Mouse (Mus musculus) retina, postnatal 1 day (tissue): Measurements from ENCODE around the gene Adarb2.
A peak's percentile ranks its signal among the peaks of the same experiment; 100 is the strongest.

Source experiments
- DNase-seq: peaks from one replicate; pipeline ENCODE4 v3.0.0-alpha.2; 2012

Gene Adarb2

DNA sequence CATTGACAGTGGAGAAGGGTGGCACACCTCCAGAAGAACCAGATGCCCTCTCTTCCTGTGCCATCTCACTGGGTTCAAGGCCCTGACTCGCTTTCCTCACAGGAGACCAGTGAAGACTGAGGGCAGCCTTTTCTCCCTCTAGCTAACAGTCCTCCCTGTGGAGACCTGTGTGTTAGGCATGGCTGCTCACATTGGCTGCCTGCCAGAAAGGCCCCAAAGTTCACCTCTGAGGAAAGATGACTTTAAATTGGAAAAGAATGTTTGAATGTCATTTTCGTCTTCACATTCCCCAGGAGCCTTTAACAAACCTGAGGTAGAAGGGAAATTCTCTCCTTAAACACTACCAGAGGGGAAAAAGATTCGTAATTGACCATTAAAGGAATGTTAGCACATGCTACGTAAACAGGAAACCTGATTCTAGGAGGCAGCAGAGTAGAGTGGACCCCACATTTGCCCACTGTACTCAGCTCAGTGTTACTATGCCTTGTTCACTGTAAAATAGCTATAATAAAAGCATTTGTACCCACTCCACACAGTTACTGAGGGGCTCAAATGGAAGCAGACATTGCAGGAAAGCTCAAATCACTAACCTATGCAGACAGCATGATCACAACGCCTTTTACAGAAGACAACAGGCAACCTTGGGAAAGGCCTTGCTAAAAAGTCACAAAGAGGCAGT, 285.2 kb downstream of the Adarb2 start:
- no peak for DNase-seq

DNA sequence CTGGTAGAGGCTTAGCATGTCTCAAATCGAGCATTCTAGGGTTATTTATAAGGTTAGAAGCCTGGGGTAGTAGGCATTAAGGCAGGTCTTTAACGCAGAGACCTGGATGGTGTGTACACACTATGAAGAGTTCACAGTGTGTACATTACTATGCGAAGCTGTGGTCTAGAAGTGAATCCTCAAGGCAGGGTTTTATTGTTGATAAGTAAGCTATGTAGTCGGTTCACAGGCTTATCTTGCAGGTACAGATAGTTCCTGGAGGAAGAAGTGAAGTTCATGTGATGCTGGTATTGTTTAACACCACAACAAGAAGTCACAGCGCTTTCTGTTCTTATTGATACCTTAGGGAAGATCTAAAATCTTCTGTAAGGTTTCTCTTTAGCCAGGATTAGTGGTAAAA, 290.7 kb downstream of the Adarb2 start:
- DNase-seq, result no peak

DNA sequence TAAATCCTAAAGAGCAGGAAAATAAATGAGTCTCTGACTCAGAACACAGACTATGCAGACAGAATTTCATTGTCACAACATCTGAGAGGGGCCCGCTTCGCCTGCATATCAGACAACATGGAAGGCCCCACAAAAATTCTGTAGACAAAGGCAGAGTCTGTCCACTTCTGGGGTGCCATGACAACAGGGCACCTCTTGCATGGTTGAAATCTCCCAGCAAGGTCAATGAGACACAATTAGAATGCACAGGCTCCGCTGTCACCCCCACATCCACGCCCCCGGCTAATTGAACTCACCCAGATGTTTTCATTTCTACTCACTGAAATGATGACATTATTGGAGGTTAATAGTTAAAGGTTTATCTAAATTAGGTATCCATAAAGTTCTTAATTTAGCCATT, 296.9 kb downstream of the Adarb2 start:
- peak; percentile 82 for DNase-seq

DNA sequence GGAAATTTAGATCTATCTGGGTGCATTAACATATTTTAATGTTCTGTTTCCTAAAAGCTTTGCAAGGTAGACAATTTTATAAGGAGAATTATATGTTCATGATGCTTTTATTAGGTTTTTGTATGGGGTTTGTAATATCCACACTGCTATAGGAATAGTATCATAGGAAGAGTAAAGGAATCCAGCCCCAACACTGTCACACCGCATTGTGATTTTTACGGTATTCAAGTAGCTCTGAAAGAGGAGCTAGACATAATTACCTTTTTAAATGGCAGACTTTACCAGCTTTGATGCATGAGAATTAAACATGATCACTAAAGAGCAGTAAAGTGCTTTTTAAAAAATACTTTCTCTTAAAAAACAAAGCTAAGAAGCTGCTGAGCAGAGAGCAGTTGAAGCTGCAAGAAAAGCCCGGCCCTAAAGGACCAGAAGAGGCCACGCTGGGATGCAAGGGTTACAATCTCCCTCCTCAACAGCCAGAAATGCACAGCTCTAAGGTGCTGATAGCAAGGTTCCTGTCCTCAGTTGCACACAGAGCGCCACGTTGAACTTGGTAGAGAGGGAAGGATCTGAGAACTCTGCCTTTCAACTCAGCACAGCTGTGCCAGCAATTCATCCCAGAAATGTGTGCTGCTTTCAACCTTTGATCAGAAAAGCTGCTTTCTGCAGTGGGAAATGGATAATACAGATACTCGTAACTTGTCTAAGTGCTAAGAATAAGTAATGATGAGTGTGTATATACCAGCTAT, 308.6 kb downstream of the Adarb2 start:
- DNase-seq, result no peak

DNA sequence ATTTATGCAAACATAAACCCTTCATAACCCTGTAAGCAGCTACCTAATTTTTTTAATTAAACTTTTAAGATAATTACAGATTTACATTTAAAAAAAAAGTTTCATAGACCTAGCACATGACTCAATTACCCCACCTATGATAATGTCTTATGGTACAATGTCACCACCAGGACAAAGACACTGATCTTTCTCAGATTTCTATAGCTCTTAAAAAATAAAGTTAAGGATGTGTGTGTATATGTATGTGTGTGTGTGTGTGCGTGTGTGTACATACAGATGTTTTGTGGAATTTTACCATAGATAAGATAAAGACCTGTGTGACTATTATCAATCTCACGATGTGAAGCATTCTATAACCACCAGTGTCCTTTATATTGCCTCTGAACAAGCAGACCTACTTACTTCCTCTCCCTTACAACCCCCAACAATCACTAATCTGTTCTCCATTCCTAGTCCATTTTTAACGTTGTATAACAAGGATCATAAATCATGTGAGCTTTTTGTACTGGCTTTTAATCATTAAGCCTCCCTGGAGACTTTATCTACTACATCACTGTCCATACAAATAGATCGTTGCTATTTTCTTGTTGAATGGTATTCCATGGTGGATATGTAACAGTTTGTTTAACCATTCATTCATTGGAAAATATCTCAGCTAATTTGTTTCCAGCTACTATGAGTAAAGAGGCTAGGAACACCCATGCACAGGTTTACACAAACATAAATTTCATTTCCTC, 313.5 kb downstream of the Adarb2 start:
- no peak for DNase-seq

DNA sequence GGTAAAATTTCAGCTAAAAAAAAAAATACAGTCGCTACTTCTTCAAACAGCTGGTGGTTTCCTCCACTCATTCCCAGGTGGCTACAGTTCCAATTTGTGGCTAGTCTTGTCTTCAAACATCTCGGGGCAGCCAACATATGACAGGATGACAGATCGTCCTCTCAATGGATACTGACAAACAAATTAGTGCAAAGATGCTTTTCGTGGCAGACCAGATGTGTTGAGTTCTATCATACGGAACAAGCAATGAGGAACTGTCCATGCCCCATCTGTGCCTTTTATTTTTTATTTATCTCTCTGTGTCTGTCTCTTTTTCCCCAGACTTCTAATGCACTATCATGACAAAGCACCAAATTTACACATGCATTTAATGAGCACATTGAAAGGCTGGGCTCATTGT, 316.5 kb downstream of the Adarb2 start:
- no peak for DNase-seq

DNA sequence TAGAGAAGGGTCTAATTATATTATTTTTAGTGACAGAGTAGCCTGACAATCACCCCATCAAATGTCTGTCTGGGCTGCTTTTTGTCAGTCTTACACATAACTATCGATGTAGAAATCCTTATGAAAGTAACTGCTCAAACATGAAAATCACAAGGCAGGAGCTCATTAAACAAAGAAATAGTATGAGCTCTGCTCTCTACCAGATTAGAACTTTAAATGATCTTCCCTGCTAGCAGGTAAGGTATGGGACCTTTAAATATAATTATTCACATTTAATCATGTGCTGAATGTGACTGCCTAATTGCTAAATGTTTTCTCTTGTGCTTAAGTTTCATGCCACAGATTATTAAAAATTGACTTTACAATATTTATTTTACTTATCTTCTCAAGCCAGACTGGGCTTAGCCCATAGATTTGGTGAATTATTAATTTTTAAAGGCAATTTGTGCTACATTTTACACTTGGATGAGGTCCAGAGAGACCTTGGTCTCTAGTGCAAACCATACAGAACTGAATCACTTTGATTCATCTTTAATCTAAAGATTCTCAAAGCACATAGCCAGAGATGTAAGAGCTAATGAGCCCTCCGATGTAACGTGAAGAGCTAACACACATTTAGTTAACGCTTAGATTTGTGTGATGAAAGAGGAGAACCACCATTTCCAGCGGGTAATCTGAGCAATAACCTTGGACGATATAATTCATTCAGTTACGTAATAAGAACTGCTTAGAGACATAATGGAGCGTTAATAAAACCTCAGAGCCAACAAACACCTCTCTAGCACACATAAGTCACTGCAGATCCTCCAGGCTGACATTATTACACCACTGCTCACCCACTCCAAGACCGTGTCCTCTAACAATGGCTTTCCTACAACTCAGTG, 323.3 kb downstream of the Adarb2 start:
- no peak for DNase-seq

DNA sequence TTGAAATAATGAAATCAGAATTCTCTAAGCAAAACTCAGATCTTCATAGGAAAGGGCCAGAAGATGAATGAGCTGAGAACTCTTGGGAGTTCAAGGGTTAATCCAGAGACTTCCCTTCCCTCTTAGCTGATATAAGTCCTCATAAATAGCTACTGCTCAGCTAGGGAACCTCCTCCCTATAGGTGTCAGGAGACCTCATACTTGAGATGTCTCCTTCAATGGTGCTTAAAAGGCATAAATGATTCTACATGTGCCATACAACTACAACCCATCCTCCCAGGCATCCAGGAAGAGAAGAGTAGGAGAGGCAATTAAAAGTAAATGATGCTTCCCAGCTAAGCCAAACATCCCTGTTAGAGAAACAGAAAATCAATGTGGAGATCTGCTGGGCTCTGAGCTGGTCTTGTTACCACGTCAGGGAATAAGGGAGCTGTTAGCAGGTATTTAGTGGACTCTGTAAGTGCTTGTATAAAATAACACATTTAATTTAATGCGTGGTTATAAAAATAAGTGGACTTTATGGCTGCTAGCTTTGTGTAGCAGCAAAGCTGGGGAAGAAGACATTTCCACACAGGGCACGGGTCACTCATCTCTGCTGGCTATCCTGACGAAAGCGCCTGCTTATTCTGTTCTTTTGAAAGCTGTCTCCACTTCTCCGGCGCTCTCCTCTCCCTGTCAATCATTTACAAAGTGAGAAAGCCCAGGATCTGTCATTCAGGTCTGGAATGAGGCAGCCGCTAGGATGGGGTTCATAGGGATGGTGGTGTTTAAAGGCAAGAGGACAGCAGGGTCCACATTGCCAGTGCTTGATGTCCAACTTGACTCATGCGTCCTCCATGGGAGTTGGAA, 331.8 kb downstream of the Adarb2 start:
- DNase-seq, result no peak

DNA sequence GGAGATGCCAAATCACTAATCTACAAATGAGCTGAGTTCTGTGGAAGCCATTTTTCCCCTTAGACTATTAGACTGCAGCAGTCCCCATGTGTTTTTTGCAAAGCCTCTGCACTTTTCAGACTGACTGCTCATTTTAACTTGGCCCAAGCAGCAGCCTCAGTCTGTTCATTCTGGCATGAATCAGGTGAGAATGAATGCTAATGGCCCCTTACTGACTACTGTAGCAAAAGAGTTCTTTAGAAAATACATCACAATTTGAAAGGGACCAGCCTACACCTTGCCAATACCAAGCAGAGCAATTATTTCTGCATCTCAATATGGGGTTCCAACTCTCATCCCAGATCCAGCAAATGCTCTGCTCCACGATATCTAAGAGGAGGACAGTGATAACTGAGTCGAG, 335.8 kb downstream of the Adarb2 start:
- DNase-seq, result no peak

DNA sequence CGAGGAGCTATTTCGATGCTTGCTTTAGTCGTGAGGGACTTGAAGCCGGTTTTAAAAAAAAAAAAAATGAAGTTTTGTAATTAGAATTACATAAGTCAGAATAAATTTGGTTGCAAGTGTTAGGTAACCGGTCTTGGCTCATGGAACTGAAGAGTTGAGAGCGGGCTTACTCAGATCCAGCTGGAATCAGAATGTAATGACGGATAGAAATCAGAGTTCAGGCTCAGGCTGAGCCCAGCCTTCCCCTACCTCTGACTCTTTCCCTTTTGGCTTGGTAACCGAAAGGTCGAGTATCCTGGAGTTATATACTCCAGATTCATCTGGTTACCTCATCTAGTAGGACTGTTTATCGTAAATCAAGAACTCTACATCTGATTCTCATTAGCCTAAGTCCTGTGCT, 336.2 kb downstream of the Adarb2 start:
- DNase-seq, result no peak

DNA sequence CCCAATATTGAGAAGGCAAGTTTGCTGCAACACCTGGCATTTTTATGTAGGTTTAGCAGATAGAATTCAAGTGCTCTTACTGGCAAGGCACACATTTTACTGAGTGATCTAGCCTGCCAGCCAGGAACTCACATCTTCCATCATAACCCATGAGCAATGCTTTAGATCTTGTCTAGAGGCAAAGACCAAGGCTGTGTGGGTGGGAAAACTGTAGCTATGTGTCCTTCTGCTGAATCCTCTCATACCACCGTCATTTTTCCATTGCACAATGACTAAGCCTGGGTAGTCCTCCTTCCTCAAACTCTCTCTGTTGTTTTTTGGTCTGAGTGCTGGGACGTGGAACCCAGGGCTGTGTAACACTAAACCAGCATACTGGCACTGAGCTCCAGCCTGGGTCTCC, 340.0 kb downstream of the Adarb2 start:
- DNase-seq, result no peak

DNA sequence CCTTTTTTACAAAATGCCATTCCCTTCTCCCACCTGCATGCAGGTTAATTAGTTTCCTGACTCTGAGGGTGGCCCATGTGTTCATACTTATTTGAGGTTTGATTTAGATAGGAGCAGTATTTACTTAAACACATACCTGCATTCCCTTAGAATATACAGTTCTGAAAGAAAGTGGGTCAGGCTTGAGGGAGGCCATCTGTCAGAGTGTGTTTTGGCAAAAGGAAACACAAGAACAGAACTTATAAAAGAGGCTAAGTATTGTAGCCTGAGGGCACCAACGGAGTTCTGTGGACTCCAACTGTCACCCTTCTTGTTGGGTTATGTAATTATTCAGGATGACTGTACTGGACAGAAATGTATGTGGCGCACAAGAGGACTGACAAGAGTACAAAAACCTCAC, 349.6 kb downstream of the Adarb2 start:
- DNase-seq, result peak; percentile 7

DNA sequence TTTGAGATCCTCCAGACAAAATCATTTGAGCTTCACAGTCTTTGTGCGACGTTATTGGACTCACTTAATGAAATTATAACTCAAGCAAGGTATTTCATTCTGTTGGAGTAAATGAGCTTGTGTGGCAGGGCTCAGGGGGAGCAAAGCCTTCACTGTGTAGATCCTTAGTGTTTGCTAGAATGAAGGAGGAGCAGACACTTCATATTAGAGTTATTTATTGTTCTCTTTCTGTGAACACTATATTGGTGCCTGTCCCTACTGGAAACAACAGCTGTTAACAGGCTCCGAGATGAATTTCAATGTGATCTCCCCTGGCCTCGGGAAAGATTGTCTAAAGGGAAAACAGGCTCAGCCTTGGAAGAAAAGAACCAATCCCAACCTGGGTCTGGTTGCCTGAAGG, 355.1 kb downstream of the Adarb2 start:
- DNase-seq, result no peak

DNA sequence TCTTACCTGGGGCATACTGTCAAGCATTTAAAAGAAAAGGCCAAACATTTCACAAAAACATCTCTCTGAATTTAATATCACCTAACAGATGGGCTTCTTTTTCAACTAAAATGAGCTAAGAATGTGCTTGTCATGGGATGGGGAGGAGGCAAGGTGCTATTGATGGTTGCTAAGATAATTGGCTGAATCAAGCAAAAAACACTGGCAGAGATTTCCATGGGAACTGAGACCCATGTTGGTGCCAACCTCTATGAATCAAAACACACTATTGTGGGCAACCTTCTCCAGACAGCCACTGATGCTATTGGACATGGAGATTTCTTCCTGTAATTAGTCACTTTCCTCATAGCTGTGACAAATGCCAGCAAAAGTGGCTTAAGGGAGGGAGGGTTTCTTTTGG, 357.8 kb downstream of the Adarb2 start:
- DNase-seq, result no peak

DNA sequence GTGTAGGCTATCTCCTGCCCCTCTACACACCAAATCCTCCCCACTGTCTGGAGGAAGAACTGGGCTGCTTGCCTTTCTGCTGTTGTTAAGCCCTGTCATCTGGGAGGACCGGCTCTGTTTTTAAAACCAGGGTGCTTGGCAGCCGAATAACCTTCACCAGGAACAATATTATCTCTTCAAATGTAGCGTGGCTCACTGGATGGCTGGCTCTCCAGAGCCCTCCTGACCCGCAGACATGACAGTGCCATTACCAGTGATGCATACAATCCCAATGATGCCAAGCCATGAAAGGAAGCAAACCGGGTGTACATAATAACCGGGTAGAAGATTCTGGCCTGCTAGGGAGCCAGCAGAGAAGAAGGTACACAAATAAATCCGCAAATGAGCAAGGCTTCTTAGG, 360.5 kb downstream of the Adarb2 start:
- peak; percentile 51 for DNase-seq

DNA sequence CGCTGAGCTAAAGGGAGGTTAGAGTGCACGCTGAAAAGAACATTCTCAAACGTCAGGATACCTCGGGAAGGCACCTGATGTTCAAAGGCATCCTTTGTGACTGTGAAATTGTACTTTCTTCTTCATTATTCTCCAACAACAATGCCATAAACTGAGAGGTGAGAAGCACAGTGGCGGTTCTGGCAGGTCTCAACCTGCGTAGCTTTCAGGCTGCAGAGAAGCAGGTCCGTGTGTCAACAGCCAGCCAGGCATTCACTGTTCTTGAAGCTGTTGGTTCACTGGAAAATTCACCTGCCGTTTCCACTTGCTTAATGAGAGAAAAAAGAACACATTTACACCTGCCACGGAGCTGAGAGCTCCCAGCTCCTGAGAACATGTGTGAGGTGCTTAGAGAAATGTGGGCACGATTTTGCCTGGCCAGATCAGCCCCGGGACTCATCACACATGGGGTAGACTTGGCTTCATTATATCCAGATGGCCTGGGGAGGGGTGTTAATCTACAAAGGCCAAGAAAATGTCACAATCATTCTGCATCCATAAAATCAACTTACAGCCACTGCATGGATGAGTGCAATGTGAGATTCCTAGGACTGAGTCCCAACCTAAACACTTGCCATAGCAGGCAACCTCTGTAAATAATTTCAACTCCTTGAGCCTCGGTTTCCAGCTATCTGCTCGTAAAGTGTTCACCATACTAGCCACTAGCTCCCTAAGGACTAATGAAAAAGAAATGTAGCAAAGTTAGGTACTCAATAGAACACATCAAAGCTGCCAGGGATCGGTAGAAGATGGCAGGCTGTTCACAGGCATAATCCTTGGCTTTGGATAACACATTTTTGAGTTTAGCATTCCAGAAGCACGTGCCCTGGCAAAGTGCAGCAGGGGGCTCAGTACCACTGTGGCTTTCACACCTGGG, 364.7 kb downstream of the Adarb2 start:
- DNase-seq, result no peak

DNA sequence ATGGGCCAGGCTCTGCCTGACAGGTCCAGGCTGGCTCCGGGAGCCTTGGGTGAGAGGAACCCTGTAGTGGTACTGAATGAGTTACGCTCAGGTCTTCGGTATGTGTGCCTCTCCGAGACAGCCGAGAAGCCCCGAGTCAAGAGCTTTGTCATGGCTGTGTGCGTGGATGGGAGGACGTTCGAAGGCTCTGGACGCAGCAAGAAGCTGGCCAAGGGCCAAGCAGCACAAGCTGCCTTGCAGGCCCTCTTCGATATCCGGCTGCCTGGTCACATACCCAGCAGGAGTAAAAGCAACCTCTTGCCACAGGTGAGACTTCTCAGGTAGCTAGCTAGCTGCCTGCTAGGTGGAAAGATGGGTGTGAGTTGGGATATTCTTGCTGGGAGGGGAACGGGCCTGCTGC, 367.6 kb downstream of the Adarb2 start:
- DNase-seq, result no peak

DNA sequence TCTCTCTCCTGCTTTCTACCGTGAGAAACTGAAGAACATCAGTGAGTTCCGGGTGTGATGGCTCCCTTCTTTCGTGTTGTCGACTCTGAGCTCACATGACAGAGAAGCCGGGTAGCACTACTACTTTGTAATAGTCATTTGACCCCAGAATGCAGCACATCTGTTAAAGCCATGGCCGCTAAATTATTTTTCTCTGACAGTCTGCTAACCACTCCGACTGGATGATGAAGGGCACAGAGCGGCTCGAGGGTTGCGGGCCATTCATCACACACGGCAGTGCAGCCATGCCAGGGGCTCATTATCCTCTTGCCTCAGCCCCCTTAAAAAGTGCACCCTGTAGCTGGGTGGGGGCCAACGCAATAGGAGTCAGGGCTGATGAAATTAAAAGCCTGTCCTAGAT, 371.2 kb downstream of the Adarb2 start:
- no peak for DNase-seq

DNA sequence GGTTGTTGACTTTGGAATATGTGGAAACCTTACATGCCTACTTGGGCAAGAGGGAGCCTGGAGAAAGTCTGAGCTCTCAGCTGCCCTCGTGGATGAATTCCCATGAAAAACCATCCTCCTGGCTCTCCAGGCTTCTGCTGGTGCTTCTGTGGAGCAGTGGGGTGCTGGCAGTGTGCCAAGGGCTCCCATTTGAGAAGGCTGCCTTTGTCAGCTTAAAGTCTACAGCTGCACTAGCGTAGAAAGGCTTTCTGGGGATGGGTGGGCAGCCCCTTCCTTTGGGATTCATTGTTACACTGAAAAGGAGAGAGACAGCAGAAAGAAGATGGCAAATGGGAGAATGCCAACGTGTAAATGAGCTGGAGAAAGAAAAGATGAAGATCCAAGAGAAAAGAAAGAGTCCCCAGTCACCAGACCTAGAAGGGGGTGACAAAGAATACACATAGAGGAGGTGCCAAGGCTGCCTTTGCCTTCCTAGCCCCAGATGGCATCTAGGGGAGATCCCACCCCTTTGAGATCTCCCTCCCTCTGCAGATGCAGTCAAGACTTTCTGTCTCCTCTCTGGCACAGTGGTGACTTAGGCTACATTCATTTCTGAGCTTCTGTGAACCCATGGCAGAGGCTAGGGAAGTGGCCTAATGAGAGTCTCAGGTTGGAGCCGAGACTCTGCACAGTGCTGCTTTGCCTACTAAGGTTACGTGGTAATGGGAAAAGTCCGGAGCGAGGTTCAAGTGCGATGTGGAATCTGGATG, 381.8 kb downstream of the Adarb2 start:
- DNase-seq, result peak; percentile 70

DNA sequence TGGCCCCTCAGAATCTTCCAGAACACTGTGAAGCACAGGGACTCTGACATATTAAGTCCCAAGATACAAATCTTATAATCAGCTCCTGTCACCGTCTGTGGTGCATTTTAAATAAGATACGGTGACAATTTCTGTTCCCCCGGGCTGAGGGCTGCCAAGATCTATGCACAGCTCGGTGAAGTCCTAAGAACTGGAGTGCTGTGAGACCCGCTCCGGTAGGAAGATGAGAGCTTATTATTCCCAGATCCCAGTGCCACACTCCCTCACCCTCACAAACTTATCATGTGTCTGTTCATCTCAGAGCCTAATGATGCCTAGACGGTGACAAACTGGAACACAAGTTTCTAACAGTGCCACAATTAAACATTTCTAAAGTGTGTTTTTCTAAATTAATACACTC, 384.8 kb downstream of the Adarb2 start:
- DNase-seq, result no peak
